Mouse (Mus musculus): Measurements from ENCODE around the gene Mrap. TPM values are rescaled to one million over a fixed set of nuclear protein-coding genes. Genes with fewer than 3 reads are reported as not detected.

Mrap gene
- polyA plus RNA-seq, 1 experiment from 2014 or later, result not detected

DNA sequence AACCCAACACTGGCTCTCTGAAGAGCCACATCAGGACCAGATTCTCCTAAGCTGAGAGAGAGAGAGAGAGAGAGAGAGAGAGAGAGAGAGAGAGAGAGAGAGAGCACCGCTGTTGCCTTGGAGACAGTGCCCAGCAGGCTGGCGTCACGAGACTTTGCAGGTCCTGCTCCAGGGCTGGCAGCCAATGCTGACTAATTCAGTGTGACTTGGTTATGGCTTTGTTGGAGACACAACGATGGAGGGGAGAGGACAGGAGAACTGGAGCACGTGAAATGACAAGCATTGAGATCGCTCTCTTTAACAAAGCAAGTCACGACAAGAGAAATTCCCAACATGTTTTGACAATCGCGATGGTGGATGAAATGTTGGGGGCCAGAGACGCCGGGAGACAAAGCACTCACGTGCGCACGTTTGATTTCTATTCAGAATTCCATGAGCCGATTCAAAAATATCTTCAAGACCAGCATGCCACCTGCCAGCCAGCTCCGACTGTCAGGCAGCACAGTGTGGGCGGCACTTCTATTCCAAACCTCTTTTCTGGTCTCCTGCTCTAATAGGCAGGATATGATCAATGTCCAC, 28.2 kb upstream of the Mrap start:
- Histone ChIP-seq H3K4me3 (peak overlapping the region; percentile 25), H3K9ac (peak overlapping the region; percentile 67), H3K27me3 (peaks cover 14% of the 10 kb centered on the region), H3K27ac (replicated peaks) (peak overlapping the region; percentile 67), H3K9me3 (no peaks in the 10 kb centered on the region), H3K36me3 (no peaks in the 10 kb centered on the region), H3K4me2 (peak overlapping the region; percentile 57), H3K4me1 (replicated peaks) (peaks cover 31% of the 10 kb centered on the region)
- peak; percentile 88 for ATAC-seq (ENCODE audit: low read depth)
- 23% methylated on average over 17 of the region's 17 CpGs for WGBS

DNA sequence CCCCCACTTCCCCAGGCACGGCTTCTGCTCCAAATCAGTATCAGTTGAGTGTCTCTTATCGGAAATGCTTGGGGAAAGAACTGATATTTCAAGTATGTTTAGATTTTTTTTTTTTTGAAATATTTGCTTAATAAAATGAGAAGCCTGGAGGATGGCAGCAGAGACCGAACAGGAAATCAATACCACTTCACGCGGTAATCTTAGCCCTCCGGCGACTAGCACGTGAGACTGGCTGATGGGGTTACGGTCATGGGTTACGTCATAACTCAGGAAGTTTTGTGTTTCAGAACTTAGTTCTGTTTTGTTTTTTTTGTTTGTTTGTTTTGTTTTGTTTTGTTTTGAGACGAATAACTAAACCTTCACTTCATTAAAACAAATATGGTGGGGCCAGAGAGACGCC, 27.7 kb upstream of the Mrap start:
- ATAC-seq (ENCODE audit: low read depth), result no peak
- Histone ChIP-seq H3K36me3 (no peaks in the 10 kb centered on the region), H3K4me2 (peak overlapping the region; percentile 57), H3K27ac (replicated peaks) (peak overlapping the region; percentile 67), H3K9ac (peak overlapping the region; percentile 67), H3K4me3 (peak overlapping the region; percentile 25), H3K27me3 (peaks cover 14% of the 10 kb centered on the region), H3K9me3 (no peaks in the 10 kb centered on the region), H3K4me1 (replicated peaks) (peaks cover 31% of the 10 kb centered on the region)
- WGBS, result 77% methylated on average over 12 of the region's 12 CpGs

DNA sequence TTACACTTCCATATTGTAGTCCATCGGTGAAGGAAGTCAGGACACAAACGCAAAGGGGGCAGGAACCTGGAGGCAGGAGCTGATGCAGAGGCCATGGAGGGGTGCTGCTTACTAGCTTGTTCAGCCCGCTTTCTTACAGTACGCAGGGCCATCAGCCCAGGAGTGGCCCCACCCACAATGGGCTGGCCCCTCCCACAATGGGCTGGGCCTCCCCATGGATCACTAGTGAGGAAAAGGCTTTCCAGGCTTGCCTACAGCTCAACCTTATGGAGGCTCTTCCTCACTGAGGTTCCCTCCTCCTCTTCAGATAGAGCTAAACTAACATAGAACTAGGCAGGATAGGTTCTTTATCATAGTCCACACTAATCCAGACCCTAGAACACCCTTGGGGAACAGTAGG, 14.0 kb upstream of the Mrap start:
- Histone ChIP-seq H3K4me1 (replicated peaks) (peaks cover 9% of the 10 kb centered on the region), H3K4me2 (no peak overlapping the region), H3K9ac (no peak overlapping the region), H3K4me3 (no peak overlapping the region), H3K27ac (replicated peaks) (no peak overlapping the region), H3K9me3 (no peaks in the 10 kb centered on the region), H3K36me3 (peaks cover 18% of the 10 kb centered on the region), H3K27me3 (no peaks in the 10 kb centered on the region)
- 91% methylated on average over 4 of the region's 4 CpGs for WGBS
- no peak for ATAC-seq (ENCODE audit: low read depth)

DNA sequence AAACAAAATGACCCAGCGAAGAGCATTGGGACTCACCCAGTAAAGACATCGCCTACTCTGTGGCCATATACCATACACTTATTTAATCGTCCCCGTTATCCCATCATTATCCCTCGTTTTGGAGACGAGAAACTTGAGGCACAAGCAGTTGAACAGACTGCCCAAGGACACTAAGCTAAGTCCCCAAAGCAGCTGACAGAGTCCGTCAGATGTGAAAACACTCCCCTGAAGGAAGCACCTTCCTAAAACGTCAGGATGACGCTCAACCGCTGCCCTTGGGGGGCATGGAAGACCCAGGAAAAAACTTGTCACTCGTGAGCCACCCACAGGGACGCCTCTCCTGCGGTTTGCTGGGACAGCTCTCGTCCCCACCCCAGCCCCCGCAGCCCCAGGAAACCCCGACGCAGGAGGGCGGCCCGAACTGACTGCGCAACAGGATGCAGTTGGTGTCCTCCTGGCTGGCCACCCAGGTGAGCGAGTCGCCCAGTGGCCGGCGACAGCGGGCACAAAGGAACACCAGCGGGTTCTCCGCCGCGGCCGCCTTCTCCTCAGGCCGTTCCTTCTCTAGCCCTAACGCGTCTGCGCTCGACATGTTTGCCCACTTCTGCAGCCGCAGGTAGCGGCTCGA, 11.3 kb upstream of the Mrap start:
- peaks cover 5% of the 10 kb centered on the region; the same call in 1 of the 2 replicates for H3K9me3 ChIP-seq
- ATAC-seq (ENCODE audit: low read depth), result peak; percentile 55
- H3K36me3 ChIP-seq, result 0 out of 2 replicates have a peak, but pooled peaks cover 3% of the 10 kb centered on the region
- peak overlapping the region; percentile 98 for H3K4me2 ChIP-seq
- H3K4me1 ChIP-seq (replicated peaks), result peaks cover 9% of the 10 kb centered on the region
- H3K27me3 ChIP-seq, result no peaks in the 10 kb centered on the region
- WGBS, result 6% methylated on average over 38 of the region's 38 CpGs
- peak overlapping the region; percentile 80 for H3K4me3 ChIP-seq
- H3K27ac ChIP-seq (replicated peaks), result no peak overlapping the region
- peak overlapping the region; percentile 74 for H3K9ac ChIP-seq

DNA sequence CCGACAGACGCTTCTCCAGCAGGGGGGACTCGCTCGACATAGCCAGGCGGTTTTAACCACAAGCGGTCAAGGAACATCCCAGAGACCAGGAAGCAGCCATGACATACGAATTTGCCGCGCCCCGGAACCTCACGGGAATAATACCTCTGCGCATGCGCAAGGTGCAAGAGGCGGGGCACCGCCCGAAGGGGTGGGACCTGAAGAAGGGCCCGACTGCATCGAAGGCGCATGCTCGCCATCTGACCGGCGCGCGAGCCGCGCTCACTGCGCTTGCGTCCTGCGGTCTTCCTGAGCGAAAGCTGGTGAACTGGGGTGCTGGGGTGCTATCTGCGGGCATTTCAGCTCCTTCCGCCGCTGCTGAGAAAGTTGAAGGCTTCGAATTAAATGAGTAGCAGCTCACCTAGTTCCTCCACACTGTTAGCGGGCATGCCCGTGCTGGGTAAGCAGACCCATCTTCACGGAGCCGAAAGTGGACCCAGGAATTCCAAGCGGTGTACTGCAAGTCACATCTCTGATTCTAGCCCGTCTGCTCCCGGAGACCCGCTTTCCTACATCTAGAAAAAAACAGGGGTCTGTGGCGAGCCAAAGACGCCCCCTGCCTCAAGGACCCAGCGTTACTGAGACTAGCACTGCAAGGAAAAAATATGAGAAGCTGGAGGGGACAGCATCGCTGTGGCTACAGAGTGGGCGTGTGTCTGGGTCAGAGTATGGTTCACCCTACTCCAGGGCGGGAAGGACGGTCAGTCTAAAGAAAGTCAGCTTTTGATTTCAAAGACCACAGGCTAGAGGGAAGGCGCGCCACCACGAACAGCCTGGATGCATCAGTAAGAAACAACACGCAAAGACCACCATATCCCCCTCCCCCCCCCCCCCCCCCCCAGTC, 10.5 kb upstream of the Mrap start, which contains the start of gene Mis18a:
Mis18a (minus strand) TSS at position 172 of the 883 bp plus-strand sequence.
- Histone ChIP-seq H3K4me1 (replicated peaks) (peaks cover 9% of the 10 kb centered on the region), H3K36me3 (0 out of 2 replicates have a peak, but pooled peaks cover 3% of the 10 kb centered on the region), H3K9me3 (peaks cover 7% of the 10 kb centered on the region; the same call in 1 of the 2 replicates), H3K9ac (peak within 1 kb of the TSS; percentile 80), H3K27me3 (no peaks in the 10 kb centered on the region), H3K27ac (replicated peaks) (peak within 1 kb of the TSS; percentile 82), H3K4me3 (peak within 1 kb of the TSS; percentile 80), H3K4me2 (peak within 1 kb of the TSS; percentile 98)
- peak; percentile 96 for ATAC-seq (ENCODE audit: low read depth)
- WGBS, result 2% methylated on average over 53 of the region's 53 CpGs

DNA sequence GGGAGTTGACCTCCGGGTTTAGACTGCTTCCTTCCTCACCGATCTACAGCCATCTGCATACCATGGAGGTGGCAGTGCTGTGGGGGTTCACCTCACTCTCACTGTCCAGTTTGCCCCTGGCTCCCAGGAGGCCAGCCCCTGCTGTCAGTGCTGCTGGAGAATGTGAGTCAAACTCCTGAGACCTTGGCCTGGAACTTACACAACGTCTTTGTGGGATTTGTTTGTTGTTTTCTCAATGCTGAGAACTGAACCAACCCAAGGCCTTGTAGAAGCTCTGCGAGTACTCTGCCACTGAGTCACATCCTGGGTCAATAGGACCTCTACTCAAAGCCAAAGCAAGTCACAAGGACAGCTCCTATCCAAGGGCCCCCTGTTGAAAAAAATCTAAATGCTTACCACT, 2.4 kb upstream of the Mrap start:
- Histone ChIP-seq H3K27ac (replicated peaks) (no peak overlapping the region), H3K36me3 (no peaks in the 10 kb centered on the region), H3K4me3 (no peak overlapping the region), H3K4me1 (replicated peaks) (no peaks in the 10 kb centered on the region), H3K27me3 (0 out of 2 replicates have a peak, but pooled peaks cover 3% of the 10 kb centered on the region), H3K9ac (no peak overlapping the region), H3K9me3 (peaks cover 9% of the 10 kb centered on the region; the same call in 1 of the 2 replicates), H3K4me2 (no peak overlapping the region)
- WGBS, result 84% methylated on average over 4 of the region's 4 CpGs
- no peak for ATAC-seq (ENCODE audit: low read depth)

DNA sequence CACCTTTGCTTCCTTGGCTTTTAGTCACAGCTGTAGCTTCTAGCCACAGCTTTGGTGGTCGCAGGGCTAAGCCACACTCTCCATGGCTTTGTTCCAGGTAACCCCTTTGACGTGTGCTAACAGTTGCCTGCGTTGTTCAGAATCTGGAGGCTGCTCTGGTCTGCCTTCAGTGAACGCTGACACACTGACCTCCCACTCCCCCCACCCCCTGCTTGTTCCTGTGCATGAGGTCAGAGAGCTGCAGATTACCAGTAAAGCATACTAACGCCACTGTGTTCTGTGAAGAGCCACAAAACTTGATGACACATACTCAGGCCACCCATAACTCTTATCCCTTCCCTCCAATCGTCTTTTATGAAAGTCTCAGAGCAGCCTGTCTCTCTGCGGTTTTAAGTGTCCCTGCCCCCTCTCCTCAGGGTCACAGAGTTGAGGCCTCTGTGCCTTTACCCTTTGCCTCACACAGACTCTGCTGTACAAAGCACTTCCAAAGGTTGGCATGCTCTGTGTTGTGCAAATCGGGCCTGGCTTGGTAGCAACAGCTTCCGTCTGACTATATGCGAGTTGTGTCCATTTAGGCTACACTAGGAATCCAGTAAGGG, 1.2 kb upstream of the Mrap start:
- H3K27me3 ChIP-seq, result 0 out of 2 replicates have a peak, but pooled peaks cover 3% of the 10 kb centered on the region
- no peak for ATAC-seq (ENCODE audit: low read depth)
- no peak overlapping the region for H3K9ac ChIP-seq
- no peak overlapping the region for H3K27ac ChIP-seq (replicated peaks)
- WGBS, result 67% methylated on average over 10 of the region's 10 CpGs
- H3K4me1 ChIP-seq (replicated peaks), result peaks cover 7% of the 10 kb centered on the region
- no peak overlapping the region for H3K4me3 ChIP-seq
- no peaks in the 10 kb centered on the region for H3K36me3 ChIP-seq
- H3K9me3 ChIP-seq, result 0 out of 2 replicates have a peak, but pooled peaks cover 5% of the 10 kb centered on the region
- H3K4me2 ChIP-seq, result no peak overlapping the region

DNA sequence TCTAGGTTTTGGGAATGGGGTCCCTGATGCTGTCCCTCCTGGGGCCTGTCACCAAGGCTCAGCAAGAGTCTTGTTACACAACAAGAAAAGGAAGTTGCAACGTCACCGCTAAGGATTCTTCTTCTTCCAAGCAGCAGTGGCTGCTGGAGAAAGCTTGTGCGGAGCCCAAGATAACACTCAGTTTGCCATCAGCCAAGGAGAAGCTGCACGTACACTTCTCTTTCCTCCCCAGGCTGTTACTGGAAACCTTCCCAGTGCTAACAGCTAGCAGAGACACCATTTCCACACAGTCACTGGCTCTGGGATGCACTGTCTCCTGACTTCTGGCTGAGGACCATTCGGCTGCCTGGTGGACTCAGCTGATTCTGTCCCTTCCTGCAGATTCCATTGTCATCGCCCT, 9.1 kb downstream of the Mrap start:
- H3K4me1 ChIP-seq (replicated peaks), result peaks cover 5% of the 10 kb centered on the region
- 92% methylated on average over 6 of the region's 6 CpGs for whole genome bisulfite sequencing
- H3K27ac ChIP-seq (replicated peaks), result no peak overlapping the region
- ATAC-seq (ENCODE audit: low read depth), result no peak
- no peak overlapping the region for H3K4me2 ChIP-seq
- no peak overlapping the region for H3K4me3 ChIP-seq
- H3K27me3 ChIP-seq, result peaks cover 4% of the 10 kb centered on the region
- no peaks in the 10 kb centered on the region for H3K9me3 ChIP-seq
- no peak overlapping the region for H3K9ac ChIP-seq
- H3K36me3 ChIP-seq, result peaks cover 19% of the 10 kb centered on the region

DNA sequence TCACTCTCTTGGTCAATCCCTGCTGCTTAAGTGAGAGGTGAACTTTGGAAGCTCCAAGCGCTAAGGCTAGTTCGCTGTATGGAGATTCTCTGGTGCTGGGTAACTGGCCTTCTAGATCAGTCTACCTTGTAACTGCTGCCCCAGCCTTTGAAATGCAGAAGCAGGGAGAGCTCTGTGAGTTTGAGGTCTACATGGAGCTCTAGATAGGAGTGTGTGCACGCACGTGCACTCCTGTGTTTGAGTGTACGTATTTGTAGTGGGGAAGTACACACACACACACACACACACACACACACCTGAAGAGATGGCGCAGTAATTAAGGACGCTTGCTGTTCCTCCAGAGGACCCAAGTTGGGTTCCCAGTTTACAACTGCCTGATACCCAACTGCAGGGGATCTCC, 10.2 kb downstream of the Mrap start:
- Histone ChIP-seq H3K4me3 (no peak overlapping the region), H3K9me3 (no peaks in the 10 kb centered on the region), H3K36me3 (peaks cover 29% of the 10 kb centered on the region), H3K27me3 (peaks cover 4% of the 10 kb centered on the region), H3K4me1 (replicated peaks) (no peaks in the 10 kb centered on the region), H3K4me2 (no peak overlapping the region), H3K27ac (replicated peaks) (no peak overlapping the region), H3K9ac (no peak overlapping the region)
- ATAC-seq (ENCODE audit: low read depth), result no peak
- WGBS, result 100% methylated on average over 7 of the region's 7 CpGs

DNA sequence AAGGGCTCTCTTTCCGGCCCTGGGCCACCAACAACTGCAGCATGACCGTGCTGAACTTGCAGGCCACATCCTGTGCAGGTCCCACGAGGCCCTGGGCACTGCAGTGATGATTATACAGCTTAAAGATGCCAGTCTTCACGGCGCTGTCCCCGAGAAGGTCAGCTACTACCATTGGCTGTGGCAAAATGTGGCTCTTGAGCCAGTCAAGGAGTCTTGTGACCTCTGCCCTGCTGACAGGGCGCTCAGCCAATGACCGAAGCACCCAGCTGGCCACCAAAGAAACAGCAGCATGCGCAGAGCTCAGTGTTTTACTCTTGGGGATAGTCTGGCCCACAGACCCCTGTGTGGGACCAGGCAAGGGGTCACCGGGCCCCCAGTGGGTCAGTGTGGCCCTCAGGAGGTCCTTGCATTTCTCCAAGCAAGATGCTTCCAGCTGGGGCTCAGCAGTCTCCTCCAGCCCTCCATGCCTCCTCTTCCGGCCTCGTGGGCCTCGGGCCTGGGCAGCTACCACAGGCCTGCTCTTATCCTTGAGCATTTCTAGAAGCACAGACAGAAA, 15.5 kb downstream of the Mrap start:
- no peaks in the 10 kb centered on the region for H3K27me3 ChIP-seq
- H3K9me3 ChIP-seq, result no peaks in the 10 kb centered on the region
- no peak overlapping the region for H3K9ac ChIP-seq
- H3K4me3 ChIP-seq, result no peak overlapping the region
- H3K4me1 ChIP-seq (replicated peaks), result no peaks in the 10 kb centered on the region
- no peak for ATAC-seq (ENCODE audit: low read depth)
- WGBS, result 93% methylated on average over 13 of the region's 13 CpGs
- H3K36me3 ChIP-seq, result peaks cover 70% of the 10 kb centered on the region
- H3K27ac ChIP-seq (replicated peaks), result no peak overlapping the region
- no peak overlapping the region for H3K4me2 ChIP-seq

DNA sequence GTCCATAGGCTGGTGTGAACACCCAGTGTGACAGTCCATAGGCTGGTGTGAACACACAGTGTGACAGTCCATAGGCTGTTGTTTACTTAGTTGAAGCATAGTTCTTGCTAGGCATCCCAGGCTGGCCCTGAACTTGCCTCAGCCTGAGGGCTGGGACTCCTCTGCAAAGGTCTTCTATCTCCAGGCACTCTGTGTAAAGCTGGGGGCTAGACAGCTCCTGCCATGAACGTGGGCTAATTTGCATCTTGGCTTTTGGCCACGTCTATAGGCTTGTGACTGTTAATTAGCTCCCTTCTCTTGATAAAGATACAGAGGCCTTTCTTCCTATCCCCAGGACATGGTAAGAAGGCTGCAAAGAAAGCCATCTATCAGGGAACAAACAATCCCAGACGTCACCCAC, 21.3 kb downstream of the Mrap start:
- H3K9ac ChIP-seq, result no peak overlapping the region
- H3K36me3 ChIP-seq, result peaks cover 82% of the 10 kb centered on the region
- ATAC-seq (ENCODE audit: low read depth), result peak; percentile 36; the same call in 1 of the 2 replicates
- no peak overlapping the region for H3K27ac ChIP-seq (replicated peaks)
- H3K27me3 ChIP-seq, result no peaks in the 10 kb centered on the region
- peaks cover 13% of the 10 kb centered on the region; the same call in 1 of the 2 replicates for H3K4me1 ChIP-seq (replicated peaks)
- no peak overlapping the region for H3K4me3 ChIP-seq
- no peak overlapping the region for H3K4me2 ChIP-seq
- 28% methylated on average over 3 of the region's 3 CpGs for WGBS
- H3K9me3 ChIP-seq, result no peaks in the 10 kb centered on the region
